Comparison of ENCODE assay signal across 29 mouse cellular contexts in genomic region chr3:30697891-30698290, GRCm38 (mm10). TPM values are rescaled to one million over a fixed set of nuclear protein-coding genes. Genes with fewer than 3 reads are reported as not detected.
A peak's percentile ranks its signal among the peaks of the same experiment; 100 is the strongest.
DNase-seq lines count a peak whose midpoint lies in the region; ATAC-seq and TF ChIP-seq lines count a peak whose summit lies in the region.
"Had no signal": no experiment of that assay in that cellular context is flagged by ENCODE, and none has a peak within 500 bp of the region (broad histone marks: within the 10 kb centered on the region; RNA-seq: fewer than 3 reads in every experiment).

No protein-coding gene starts in this region.

- peak overlapping the region; percentile 30; the same call in 1 of the 2 replicates for H3K27ac ChIP-seq in kidney, embryonic 16.5 days (ENCODE audit: low read length)
- H3K27ac ChIP-seq in stomach, postnatal 0 days (replicated peaks): no peak overlapping the region
- H3K27ac ChIP-seq: embryonic facial prominence, embryonic 13.5 days; forebrain, embryonic 12.5 days had no signal

- H3K27me3 ChIP-seq in kidney, embryonic 16.5 days (ENCODE audit: insufficient read depth, low read length): no peaks in the 10 kb centered on the region
- H3K27me3 ChIP-seq in stomach, postnatal 0 days (ENCODE audit: control insufficient read depth, insufficient read depth, low read length): no peaks in the 10 kb centered on the region
- H3K27me3 ChIP-seq: embryonic facial prominence, embryonic 13.5 days; forebrain, embryonic 12.5 days; heart, embryonic 12.5 days had no signal

- H3K4me1 ChIP-seq in kidney, embryonic 16.5 days (ENCODE audit: insufficient read depth, low read length): no peaks in the 10 kb centered on the region; the same call in 1 of the 2 replicates
- no peaks in the 10 kb centered on the region for H3K4me1 ChIP-seq in stomach, postnatal 0 days (replicated peaks; ENCODE audit: control insufficient read depth, insufficient read depth)
- no peaks in the 10 kb centered on the region for H3K4me1 ChIP-seq in lung, adult 2 months (ENCODE audit: control insufficient read depth, insufficient read depth, low read length)
- H3K4me1 ChIP-seq: embryonic facial prominence, embryonic 13.5 days; forebrain, embryonic 12.5 days; heart, embryonic 12.5 days had no signal

- intact Hi-C loops in heart, postnatal 14 days (cut with DNase I): loop anchor here (2.0 to 5.0 kb wide), 5 partner anchors 94 to 441 kb away; partner anchors contain the start of gene Sec62

- TF ChIP-seq CTCF in stomach, postnatal 0 days (IDR thresholded peaks at IDR 0.05; ENCODE audit: low read depth): no peak
- no peak for TF ChIP-seq CTCF in lung, adult 2 months (IDR thresholded peaks at IDR 0.05; ENCODE audit: insufficient read depth, low read length)

- no peak overlapping the region for H3K4me2 ChIP-seq in kidney, embryonic 16.5 days (replicated peaks; ENCODE audit: low read depth, low read length)
- no peak overlapping the region for H3K4me2 ChIP-seq in stomach, postnatal 0 days (replicated peaks; ENCODE audit: low read depth)
- H3K4me2 ChIP-seq: embryonic facial prominence, embryonic 13.5 days; forebrain, embryonic 12.5 days; heart, embryonic 12.5 days had no signal

- no peak for TF ChIP-seq EP300 in stomach, postnatal 0 days (optimal IDR thresholded peaks at IDR 0.05)

- ATAC-seq in kidney, embryonic 16.5 days (ENCODE audit: low FRiP score, low TSS enrichment): peak; percentile 50
- ATAC-seq in stomach, postnatal 0 days (ENCODE audit: low FRiP score, low TSS enrichment): peak; percentile 39; the same call in 1 of the 2 replicates
- ATAC-seq: CD4-positive, CD25-positive, alpha-beta regulatory T cell, adult 4 months; forebrain, embryonic 16.5 days had no signal

- H3K36me3 ChIP-seq in kidney, embryonic 16.5 days (ENCODE audit: insufficient read depth, low read length): no peaks in the 10 kb centered on the region
- no peaks in the 10 kb centered on the region for H3K36me3 ChIP-seq in stomach, postnatal 0 days (ENCODE audit: control insufficient read depth, insufficient read depth, low read length)
- H3K36me3 ChIP-seq: embryonic facial prominence, embryonic 13.5 days; forebrain, embryonic 12.5 days; heart, embryonic 12.5 days had no signal

- no peak overlapping the region for H3K9ac ChIP-seq in kidney, embryonic 16.5 days (replicated peaks; ENCODE audit: low read length)
- H3K9ac ChIP-seq in stomach, postnatal 0 days (ENCODE audit: low read length): no peak overlapping the region
- H3K9ac ChIP-seq: embryonic facial prominence, embryonic 13.5 days; forebrain, embryonic 12.5 days; heart, embryonic 12.5 days had no signal

- no peak overlapping the region for H3K4me3 ChIP-seq in kidney, embryonic 16.5 days (ENCODE audit: low read length)
- H3K4me3 ChIP-seq in stomach, postnatal 0 days (ENCODE audit: low read depth, low read length): no peak overlapping the region
- no peak overlapping the region for H3K4me3 ChIP-seq in lung, adult 2 months (replicated peaks; ENCODE audit: extremely low read depth, low read depth, low read length)
- H3K4me3 ChIP-seq: embryonic facial prominence, embryonic 13.5 days; forebrain, embryonic 12.5 days; heart, embryonic 12.5 days had no signal

- DNase-seq in heart, adult 11 months: peak; percentile 8
- no peak for DNase-seq in heart, postnatal 14 days
- DNase-seq in kidney, postnatal 10 days: no peak
- DNase-seq in large intestine, adult 2 months (ENCODE audit: low read depth, low spot score): peak; percentile 55
- DNase-seq in stomach, postnatal 0 days (ENCODE audit: low spot score): peak; percentile 32
- no peak for DNase-seq in lung, adult 2 months
- no peak for DNase-seq in spleen, adult 12 weeks (ENCODE audit: low spot score)
- DNase-seq: adrenal gland, postnatal 10 days; B cell, adult 2 months; cerebellum, adult 11-12 months; cerebellum, adult 9-10 months; cerebellum, postnatal 25 days; gastrocnemius, postnatal 14 days; heart, postnatal 36 days had no signal

- TF ChIP-seq POLR2A in lung, adult 2 months (IDR thresholded peaks at IDR 0.05; ENCODE audit: borderline replicate concordance, extremely low read depth, low read depth, low read length): no peak

- 38% methylated on average over 4 of the region's 4 CpGs for WGBS in kidney, embryonic 16.5 days
- 14% methylated on average over 4 of the region's 4 CpGs for WGBS in large intestine, adult 2 months
- 39% methylated on average over 4 of the region's 4 CpGs for WGBS in stomach, postnatal 0 days
- WGBS in lung, adult 2 months: 50% methylated on average over 4 of the region's 4 CpGs

- no peaks in the 10 kb centered on the region for H3K9me3 ChIP-seq in kidney, embryonic 16.5 days (ENCODE audit: low read length)
- H3K9me3 ChIP-seq in stomach, postnatal 0 days (ENCODE audit: control insufficient read depth, low read length): no peaks in the 10 kb centered on the region
- H3K9me3 ChIP-seq: embryonic facial prominence, embryonic 13.5 days; forebrain, embryonic 12.5 days; heart, embryonic 12.5 days had no signal

RNA-seq across cellular contexts. Expression of gene Lrrc31, which starts 1.8 kb away (rescaled TPM):
- total RNA-seq in heart, postnatal 14 days (2021): under 1 TPM in 1 of 2 experiments, not detected in 1; 0.33 TPM
- 0.27 and 0.35 TPM in 2 replicates for polyA plus RNA-seq in kidney, embryonic 16.5 days (2015; fragmentation: Nextera tagmentation; extraction: Ambion mirVana)
- polyA plus RNA-seq in large intestine, adult 2 months (2012; rRNA removed): 5.3 and 10.7 TPM in 2 replicates
- 16.1 and 16.9 TPM in 2 replicates for polyA plus RNA-seq in stomach, postnatal 0 days (2015; fragmentation: Nextera tagmentation; extraction: Ambion mirVana)
- 0.35 and 0.78 TPM in 2 replicates for polyA plus RNA-seq in lung, adult 2 months (2012; rRNA removed)
- total RNA-seq: adrenal gland, postnatal 10 days; gastrocnemius, postnatal 14 days; MEL had no signal
- polyA plus RNA-seq: brain, embryonic 14.5 days; cortical plate, adult 2 months; embryonic facial prominence, embryonic 13.5 days; forebrain, embryonic 12.5 days; forebrain, embryonic 16.5 days; frontal cortex, adult 2 months; heart, embryonic 12.5 days; hindbrain, embryonic 11.5 days had no signal

RNA-seq across cellular contexts. Expression of gene Samd7, which starts 48.2 kb away (rescaled TPM):
- total RNA-seq in heart, postnatal 14 days (2021): not detected
- polyA plus RNA-seq in kidney, embryonic 16.5 days (2015; fragmentation: Nextera tagmentation; extraction: Ambion mirVana): not detected in 2 replicates
- not detected in 2 replicates for polyA plus RNA-seq in large intestine, adult 2 months (2012; rRNA removed)
- polyA plus RNA-seq in stomach, postnatal 0 days (2015; fragmentation: Nextera tagmentation; extraction: Ambion mirVana): not detected in 2 replicates
- polyA plus RNA-seq in lung, adult 2 months (2012; rRNA removed): not detected in 2 replicates
- total RNA-seq: heart, adult 8-10 months; heart, postnatal 36 days; MEL had no signal
- polyA plus RNA-seq: CD4-positive, CD25-positive, alpha-beta regulatory T cell, adult 4 months; embryonic facial prominence, embryonic 13.5 days; forebrain, embryonic 12.5 days; forebrain, embryonic 16.5 days; gonadal fat pad, adult 2 months; heart, embryonic 12.5 days; heart, embryonic 16.5 days; hindbrain, embryonic 11.5 days had no signal

RNA-seq across cellular contexts. Expression of gene Lrrc34, which starts 50.2 kb away (rescaled TPM):
- total RNA-seq in heart, postnatal 14 days (2021): not detected
- polyA plus RNA-seq in kidney, embryonic 16.5 days (2015; fragmentation: Nextera tagmentation; extraction: Ambion mirVana): 2.4 and 2.9 TPM in 2 replicates
- not detected in 2 replicates for polyA plus RNA-seq in large intestine, adult 2 months (2012; rRNA removed)
- 0.15 and 0.23 TPM in 2 replicates for polyA plus RNA-seq in stomach, postnatal 0 days (2015; fragmentation: Nextera tagmentation; extraction: Ambion mirVana)
- 0.34 and 0.79 TPM in 2 replicates for polyA plus RNA-seq in lung, adult 2 months (2012; rRNA removed)
- total RNA-seq: gastrocnemius, postnatal 14 days; heart, adult 8-10 months; heart, postnatal 36 days; MEL had no signal

RNA-seq across cellular contexts. Expression of gene Lrriq4, which starts 53.6 kb away (rescaled TPM):
- total RNA-seq in heart, postnatal 14 days (2021): not detected
- polyA plus RNA-seq in kidney, embryonic 16.5 days (2015; fragmentation: Nextera tagmentation; extraction: Ambion mirVana): 0.11 and 0.18 TPM in 2 replicates
- polyA plus RNA-seq in large intestine, adult 2 months (2012; rRNA removed): not detected in 2 replicates
- 0.10 TPM in 1 of 2 replicates, not detected in the other for polyA plus RNA-seq in stomach, postnatal 0 days (2015; fragmentation: Nextera tagmentation; extraction: Ambion mirVana)
- not detected in 2 replicates for polyA plus RNA-seq in lung, adult 2 months (2012; rRNA removed)
- total RNA-seq: adrenal gland, postnatal 10 days; adrenal gland, postnatal 4 days; gastrocnemius, postnatal 14 days; heart, adult 8-10 months; heart, postnatal 36 days; MEL had no signal
- polyA plus RNA-seq: CD4-positive, CD25-positive, alpha-beta regulatory T cell, adult 4 months; cortical plate, adult 2 months; embryonic facial prominence, embryonic 13.5 days; forebrain, embryonic 12.5 days; forebrain, embryonic 16.5 days; frontal cortex, adult 2 months; heart, embryonic 16.5 days; hindbrain, embryonic 11.5 days had no signal

Comparison
In these comparisons a context has a peak if more than half of its experiments do, and no peak if none do; other contexts are left out.
1. DNase-seq: peak in heart, adult 11 months (single experiment), large intestine, adult 2 months (single experiment) and stomach, postnatal 0 days (single experiment); none in heart, postnatal 14 days (0 of 2), kidney, postnatal 10 days (single experiment), lung, adult 2 months (single experiment) and spleen, adult 12 weeks (single experiment).